Mouse (Mus musculus) c-Kit-positive CD71-positive TER-119-positive erythroid progenitor cells, embryonic 14.5 days (primary cell): ENCODE measurements around the gene Asb14.
"Not testable (repeated sequence)": the region's sequence is repeated elsewhere in the genome, so short reads cannot be mapped to it uniquely, and the experiment has no call there.

Experiments used
- DNase-seq: peaks from one replicate; pipeline ENCODE4 v3.0.0-alpha.2; 2013; ENCODE audit warnings: low spot score

Asb14 gene

DNA sequence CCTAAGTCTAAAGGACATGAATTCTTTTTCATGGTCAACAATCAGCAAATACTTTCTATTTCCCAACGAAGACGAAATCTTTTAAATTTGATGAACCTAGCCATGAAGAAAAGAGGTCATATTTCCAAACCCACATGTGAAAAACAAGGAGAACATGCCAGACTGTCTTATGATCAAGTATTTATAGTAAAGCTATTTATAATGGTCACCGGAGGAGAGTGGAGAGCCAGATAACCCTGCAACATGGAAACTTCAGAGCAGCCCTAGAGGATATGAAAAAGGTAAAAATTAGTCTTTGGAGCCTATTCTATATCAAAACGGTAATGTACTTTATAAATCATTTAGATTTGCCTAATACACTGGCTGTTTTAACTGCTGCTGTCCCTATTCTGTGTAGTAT is at the start of gene Asb14:
TSS of gene Asb14 (plus strand) at position 166 of the 400 bp plus-strand sequence.
- no peak for DNase-seq

DNA sequence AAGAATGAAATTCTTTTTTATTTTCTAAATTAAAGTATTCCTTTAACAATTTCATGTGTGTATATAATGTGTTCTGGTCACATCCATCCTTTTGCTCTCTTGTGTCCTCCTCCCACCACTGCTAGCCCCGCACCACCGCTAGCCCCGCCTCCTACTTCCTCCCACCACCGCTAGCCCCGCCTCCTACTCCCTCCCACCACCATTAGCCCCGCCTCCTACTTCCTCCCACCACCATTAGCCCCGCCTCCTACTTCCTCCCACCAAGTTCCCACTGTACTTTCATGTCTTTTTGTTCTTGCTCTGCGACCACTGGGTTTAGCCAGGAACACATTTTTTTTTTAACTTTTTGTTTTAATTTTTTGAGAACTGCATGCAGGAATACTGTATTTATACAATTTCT is 41.3 kb upstream of the Asb14 start:
- no peak for DNase-seq

DNA sequence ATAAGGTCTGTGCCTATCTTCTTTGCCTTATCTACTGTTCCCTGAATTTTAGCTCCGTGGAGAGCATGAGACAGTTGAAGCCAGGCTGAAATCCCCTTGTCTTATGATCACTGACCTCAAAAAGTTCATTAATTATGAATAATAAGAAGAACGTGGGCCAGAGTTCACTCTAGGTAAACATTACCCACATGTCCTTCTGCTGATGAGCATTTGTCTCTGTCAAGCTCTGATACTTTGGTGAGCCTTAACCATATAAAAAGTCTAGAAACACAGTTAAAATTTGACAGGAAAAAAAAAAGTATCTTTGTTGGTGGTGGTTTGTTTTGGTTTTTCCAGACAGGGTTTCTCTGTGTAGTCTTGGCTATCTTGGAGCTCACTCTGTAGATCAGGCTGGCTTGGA is 40.3 kb upstream of the Asb14 start:
- DNase-seq = no peak

DNA sequence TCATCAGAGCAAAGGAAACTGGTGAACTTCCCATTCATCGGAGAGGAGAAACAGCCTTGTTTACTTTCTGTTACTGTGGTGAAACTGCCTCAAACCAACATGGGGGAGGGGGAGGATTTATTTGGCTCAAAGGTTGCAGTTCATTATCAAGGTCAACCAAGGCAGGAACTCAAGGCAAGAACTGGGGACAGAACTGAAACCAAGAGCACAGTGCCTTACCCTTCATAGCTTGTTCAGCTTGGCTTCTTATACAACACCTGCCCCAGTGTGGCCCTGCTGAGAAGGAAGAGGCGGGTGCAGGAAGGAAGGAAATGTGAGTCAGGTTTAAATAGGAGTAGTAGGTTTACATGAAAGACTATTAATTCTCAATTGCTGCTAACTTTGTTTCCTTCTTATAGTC is 36.0 kb upstream of the Asb14 start:
- DNase-seq = no peak

DNA sequence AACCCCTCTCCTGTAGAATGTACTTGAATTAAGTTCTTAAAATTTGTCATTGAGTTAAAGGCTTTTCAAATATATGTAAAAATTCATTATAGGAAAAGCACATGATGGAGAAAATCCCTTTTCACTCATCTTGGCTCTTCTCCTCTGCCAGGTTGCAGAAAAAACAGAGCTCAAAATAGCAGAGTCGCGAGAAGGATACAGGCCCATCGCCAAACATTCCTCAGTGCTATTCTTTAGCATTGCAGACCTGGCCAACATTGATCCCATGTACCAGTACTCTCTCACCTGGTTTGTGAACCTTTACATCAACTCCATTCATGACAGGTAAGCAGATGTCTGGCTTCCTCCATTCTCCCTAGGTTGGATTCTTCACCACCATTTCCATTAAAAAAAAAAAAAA is 35.3 kb upstream of the Asb14 start:
- no peak for DNase-seq

DNA sequence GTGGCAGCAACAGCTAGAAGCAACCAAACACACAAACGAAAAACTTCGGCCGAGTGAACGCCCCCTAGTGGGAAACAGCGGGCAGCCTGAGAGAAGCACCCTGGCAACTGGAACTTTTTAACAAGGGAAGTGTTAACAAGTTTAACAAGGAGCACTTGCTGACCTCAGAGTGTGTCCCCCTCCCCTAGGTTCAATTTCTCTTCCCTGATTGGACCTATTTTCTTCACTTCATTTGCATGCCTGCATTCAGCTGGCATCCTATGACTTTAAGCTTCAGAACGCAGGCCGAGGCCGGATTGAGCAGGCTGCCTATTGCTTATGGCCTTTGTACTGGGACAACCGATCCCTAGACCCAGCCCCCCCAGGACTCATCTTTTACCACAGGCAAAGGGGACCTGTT is 27.0 kb upstream of the Asb14 start:
- no peak for DNase-seq

DNA sequence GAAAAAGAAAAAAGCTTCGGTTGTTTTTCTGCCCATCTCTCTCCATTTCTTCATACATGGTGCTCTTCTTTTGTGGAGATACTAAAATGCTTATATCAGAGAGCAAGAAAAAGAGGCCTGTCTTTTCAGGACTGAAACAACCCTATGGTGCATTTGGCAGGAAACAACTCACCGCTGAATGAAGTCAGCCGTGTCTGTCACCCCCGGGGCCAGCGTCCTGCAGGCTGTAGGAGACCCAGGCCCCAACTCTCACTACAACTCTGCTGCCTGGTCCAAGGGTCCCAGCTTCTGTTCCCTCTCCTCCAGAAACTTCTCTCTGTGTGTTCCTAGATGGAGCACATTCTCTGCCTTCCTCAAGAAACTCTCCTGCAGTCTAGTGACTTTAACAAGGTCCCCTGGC is 26.1 kb upstream of the Asb14 start:
- no peak for DNase-seq

DNA sequence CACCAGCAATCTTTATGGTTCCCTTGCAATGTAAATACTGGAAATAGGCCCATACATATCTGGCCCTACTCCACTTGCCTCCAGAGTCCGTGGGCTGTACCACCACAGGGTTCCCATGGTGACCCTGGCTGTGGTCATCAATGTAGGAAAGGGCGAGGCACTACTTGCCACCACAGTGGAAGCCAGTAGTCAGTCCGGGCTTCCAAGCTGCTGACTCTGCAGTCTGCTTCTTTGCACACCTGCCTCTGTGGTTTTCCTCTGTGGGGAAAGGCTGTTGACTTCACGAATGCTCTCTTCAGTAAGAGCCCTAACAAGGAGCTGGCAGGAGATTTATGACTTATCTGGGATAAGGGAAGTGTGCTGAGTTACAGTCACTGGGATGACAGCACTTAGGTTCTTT is 15.6 kb upstream of the Asb14 start:
- no peak for DNase-seq

DNA sequence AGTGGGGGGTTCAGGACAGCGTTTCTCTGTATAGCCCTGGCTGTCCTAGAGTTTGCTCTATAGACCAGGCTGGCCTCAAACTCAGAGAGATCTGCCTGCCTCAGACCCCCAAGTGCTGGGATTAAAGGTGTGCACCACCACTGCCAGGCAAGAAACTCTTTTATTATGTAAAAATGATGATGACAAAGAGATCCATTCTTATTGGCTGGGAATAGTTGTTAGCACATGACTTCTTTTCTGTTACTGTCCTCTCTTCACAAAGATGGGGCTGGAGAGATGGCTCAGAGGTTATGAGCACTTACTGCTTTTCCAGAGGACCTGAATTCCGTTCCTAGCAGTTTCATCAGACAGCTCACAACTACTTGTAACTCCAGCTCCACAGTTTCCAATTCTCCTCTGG is 14.4 kb upstream of the Asb14 start:
- no peak for DNase-seq

DNA sequence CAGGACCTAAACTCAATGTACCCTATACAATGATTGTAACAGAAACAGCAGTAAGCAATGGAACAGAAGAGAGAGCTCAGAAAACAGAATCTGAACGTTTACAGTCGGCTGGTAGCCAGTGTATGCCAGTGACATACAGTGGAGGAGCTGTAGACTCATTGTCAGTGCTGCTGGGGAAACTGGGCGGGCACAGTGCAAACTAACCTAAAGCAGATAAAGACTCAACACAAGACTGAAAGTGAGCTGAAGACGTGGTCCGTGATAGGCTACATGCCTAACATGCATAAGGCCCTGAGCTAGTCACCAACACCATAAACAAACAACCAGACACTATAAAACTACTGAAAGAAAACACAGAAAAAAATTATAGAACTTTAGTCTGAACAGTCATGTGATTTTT is 12.7 kb upstream of the Asb14 start:
- no peak for DNase-seq

DNA sequence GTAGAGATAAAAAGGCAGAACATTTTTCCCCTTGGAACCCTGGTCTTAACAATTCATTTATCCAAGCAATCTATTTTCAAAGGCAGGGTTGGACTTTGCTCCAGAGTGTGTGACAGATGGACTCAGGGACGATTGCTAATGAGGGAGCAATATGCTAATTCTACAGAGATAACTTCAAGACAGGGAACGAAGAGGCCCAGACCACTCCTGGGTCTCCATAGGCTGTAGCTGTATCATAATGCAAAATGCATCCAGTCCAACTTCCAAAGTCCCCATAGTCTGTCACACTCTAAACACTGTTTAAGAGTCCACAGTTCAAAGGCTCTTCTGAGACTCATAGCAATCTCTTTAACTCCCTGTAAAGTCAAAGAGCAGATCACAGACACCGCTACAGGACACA is 7.1 kb upstream of the Asb14 start:
- DNase-seq = no peak

DNA sequence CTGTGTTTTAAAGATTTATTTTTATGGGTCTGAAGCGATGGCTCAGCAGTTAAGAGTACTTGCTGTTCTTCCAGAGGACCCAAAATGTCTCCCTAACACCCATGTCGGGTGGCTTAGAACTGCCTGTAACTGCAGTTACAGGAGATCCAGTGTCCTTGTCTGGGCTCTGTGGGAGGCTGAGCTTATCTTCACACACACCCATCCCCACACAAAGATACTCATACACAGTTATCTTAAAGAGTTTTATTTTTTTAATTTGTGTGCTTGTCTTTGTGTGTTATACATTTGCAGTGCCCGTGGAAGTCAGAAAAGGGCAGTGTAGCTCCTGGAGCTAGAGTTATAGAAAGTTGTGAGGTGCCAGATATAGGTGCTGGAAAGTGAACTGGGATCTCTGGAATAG is 3.6 kb upstream of the Asb14 start:
- DNase-seq = no peak

DNA sequence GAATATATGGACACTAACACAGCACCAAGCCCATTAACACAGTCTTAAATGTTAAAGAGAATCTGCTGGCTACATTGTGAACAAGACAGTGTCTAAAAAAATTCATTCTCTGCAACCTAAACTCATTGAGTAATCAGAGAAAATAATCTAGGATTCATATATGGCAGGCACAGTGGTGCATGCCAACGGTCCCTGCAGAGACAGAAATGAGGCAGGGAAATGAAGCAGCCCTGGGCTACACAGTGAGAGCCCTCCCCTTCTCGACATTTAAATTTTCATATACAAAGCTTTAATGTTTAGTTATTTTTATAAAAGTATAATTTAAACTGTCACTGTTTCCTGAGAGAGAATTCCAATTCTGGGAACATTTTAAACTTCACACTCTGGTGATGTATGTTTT is 5.1 kb downstream of the Asb14 start:
- no peak for DNase-seq

DNA sequence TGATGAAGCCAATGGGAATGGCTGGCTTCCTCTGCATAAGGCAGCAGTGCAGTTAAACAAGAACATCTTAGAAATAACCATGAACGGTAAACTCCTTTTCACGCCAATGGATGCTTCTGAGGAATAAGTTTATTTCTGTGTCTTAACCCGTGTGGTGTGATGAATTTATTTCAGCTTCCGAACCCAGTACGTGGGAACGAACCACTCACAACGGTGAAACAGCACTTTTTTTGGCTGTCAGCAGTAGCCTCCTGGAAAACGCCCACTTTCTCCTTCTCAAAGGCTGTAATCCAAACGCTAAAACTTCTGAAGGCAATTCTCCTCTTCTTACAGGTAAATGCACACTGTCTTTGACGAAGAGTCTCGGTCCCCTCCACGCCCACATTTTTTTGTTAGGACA is 6.5 kb downstream of the Asb14 start:
- DNase-seq = no peak

DNA sequence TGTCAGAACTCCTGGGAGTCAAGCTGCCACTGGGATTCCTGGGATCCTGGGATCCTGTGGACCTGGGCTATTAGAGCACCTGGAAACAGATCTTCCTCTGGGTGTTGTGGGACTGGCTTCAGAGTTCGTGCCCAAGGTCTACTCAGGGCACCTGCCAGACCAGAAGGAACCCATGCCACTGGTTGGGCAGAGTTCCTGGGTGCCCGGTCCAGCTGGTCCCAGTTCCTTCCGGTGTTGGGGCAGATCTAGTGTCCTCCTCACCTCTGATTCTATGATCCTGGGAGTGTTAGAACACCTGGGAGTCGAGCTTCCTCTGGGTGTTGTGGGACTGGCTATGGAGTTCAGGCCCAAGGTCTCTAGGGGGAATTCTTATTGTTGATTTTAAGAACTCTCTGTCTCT is 13.0 kb downstream of the Asb14 start:
- DNase-seq = no peak

DNA sequence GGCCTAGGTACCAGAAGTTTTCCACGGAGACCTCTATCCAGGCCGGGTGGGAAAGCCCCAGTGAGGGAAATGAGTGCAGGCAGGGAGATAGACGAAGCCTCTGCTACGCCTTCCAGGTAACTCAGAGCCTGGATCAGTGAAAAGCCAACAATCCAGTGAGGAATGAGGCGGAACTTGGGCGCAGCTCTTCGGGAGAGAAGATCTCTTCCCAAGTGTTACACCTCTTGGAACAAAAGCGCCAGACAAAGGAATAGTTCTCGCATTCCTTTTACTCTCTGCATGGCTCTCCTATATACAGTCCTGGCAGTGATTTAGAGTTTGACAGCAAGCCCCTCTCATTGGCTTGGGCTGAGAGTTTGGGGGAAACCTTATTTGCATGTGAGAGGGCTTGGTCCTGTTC is 16.1 kb downstream of the Asb14 start:
- not testable (repeated sequence) for DNase-seq

DNA sequence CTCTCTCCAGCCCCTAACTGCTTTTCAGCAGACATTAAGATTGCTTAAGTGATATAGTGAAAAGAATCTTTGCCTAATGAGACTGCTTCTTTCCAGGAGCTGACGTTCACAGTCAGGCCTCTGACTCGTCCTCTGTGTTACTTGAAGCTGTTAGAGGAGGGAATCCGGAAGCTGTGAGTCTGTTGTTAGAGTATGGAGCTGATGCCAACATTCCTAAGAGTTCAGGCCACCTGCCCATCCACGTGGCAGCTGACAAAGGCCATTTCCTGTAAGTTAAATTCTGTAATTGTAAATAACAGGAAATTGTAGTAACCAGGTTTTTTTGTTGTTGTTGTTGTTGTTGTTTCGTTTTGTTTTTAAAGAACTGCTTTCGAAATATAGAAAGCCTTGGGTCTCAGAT is 16.8 kb downstream of the Asb14 start:
- no peak for DNase-seq

DNA sequence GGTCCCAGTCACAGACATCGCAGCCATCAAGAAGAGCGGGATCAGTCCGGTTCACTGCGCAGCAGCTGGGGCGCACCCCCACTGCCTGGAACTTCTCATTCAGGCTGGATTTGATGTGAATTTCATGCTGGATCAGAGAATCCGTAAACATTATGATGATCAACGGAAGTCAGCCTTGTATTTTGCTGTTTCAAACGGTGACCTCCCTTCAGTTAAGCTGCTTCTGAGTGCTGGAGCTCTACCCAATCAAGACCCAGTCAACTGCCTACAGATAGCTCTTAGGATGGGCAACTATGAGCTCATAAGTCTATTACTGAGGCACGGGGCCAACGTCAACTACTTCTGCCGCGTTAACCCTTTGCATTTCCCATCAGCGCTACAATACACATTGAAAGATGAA is 17.5 kb downstream of the Asb14 start:
- DNase-seq = no peak

DNA sequence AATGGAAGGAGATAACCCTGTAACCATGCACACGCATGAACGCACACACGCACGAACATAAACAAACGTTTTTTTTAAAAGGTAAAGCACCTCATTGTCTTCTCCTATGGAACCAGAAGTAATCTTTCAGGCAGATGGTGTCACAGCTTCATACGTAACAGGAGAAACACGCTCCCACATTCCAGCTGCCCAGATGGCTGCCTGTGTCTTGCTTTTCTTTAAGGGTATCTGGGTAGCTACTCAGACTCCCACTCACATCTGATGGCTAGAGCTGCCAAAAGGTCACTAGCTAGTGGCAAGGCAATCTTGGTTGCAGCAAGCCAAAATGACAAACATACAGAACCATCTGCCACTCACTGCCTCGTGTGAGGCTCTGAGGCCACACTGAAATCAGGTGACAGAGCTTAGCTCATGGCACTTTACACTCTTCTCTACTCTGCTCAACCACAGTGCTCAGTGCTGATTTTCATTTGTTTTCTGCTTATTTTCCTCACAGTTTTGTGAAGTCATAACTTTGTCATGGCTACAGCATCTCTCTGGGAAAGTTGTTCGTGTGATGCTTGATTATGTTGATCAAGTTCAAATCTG is 19.4 kb downstream of the Asb14 start:
- no peak for DNase-seq

DNA sequence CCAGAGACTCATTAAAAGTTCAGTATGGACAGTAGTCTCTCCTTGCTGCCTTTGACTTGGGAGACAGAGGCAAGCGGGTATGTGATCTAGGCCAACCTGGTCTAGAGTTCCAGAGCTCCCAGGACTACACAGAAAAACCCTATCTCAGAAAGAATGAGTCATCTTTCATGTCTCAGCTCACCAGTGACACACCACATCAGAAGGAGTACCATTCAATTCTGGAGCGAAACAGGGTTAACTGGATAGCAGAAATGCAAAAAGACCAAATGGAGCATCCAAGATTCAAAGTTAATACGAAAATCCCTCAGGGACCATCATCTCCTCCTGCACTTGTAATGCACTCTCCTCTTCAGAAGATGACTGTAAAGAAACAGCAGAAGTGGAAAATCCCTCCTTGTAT is 25.0 kb downstream of the Asb14 start:
- DNase-seq = no peak

DNA sequence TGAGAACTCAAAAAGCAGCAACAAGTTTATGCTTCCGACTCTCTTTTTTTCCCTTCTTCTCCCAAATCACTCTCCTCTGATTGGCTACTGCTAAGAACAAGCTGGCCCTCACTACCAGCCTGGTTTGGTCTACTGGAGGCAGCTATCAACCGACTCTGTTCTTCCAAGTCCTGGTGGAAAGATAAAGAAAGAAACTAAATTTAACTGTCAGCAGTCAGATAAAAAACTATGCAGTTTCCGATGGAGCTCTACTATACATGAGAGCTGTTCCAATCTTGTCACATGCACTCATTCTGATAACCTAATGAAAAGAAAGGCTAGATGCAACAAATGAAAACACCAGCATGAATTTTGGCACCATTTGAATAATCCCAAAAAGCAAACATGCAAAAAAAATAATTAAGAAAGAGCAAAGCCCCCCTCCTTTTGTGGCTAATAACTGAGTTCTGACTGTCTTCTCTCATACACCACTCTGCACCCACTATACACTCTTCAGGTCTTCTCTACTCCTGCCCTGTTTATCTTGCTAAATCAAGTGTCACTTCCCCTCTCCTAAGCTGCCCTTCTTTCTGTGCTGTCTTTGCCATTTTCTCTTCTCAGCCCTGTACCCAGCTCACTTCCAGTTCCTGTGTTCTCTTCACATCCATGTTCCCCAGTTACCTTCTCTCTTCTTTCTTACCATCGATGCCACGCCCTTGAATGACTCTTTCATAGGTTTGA is 29.5 kb downstream of the Asb14 start:
- DNase-seq = no peak

DNA sequence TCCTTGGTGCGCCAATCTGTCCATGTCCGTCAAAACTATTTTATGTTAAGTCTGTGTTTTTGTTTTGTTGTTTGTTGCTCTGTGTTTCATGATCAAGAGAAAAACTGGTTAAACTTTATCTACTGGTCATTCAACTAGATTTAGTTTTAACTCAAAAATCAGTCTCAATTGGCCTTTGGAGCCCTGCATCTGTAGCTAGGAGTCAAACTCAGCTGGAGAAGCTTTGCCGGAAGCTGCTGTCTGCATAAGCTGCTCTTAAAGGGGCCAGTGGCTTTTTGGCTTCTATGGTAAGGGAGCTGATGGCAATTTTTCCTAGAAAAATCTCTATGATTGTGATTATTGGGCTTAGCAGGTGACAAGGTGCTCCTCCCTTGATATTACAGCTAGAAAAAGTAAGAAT is 40.5 kb downstream of the Asb14 start:
- DNase-seq = no peak

DNA sequence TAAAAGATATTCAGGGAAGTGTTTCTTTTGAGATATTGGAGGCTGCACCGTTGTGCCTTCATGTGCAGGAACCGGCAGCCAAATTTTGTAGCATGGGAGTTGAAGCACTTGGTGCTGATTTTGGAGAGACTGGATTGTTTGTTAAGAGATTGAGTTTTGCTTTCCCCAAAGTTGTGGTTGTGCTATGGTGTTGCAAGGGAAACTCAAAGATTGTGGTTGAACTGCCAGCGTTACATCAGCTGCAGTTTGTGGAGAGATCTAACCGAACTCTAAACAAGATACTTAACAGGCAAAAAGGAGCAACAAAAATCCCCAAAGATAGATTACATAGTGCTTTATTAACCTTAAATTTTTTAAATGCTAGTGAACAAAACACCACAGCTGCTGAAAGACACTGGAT is 41.2 kb downstream of the Asb14 start:
- DNase-seq = no peak

DNA sequence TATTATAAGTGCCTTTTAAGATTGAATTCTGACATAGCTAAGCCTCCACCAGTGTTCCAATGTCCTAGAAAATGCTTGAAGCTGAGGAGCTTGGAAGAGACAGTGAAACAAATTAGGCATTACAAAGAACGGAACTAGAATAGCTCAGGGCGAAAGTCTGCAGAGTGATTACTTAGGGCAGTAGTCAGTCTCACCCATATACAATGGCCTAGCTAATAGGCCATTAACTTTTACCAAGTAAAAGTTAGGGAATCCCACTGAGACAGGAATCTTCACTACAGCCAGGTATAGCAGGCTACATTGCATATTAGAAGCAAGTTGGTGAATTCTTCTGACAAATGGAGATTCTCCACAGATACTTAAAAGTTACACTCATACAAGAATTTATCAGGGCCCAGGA is 61.8 kb downstream of the Asb14 start:
- DNase-seq = not testable (repeated sequence)
